Mouse (Mus musculus) embryonic stem cell, embryonic (primary cell): ENCODE measurements around the gene Nme1.
"Not testable (repeated sequence)": the region's sequence is repeated elsewhere in the genome, so short reads cannot be mapped to it uniquely, and the experiment has no call there.

Experiments used
- CTCF ChIA-PET, 4 experiments: fragments of 300-600 bp in 2 of 4; fragments of 350-600 bp in 2 of 4; sonication (Branson Sonifier 250); formaldehyde crosslinking; loops; one replicate each; lab custom pipeline; 2022; ENCODE audit warnings: inconsistent platforms in 2 of 4; lab: Charles Lee
- POLR2A ChIA-PET, 4 experiments: fragments of 300-600 bp in 2 of 4; fragments of 350-600 bp in 2 of 4; sonication (Branson Sonifier 250); formaldehyde crosslinking; loops; one replicate each; lab custom pipeline; 2022; ENCODE audit warnings: antibody characterized with exemption in 4 of 4, inconsistent platforms in 1 of 4; lab: Charles Lee

Gene Nme1

DNA sequence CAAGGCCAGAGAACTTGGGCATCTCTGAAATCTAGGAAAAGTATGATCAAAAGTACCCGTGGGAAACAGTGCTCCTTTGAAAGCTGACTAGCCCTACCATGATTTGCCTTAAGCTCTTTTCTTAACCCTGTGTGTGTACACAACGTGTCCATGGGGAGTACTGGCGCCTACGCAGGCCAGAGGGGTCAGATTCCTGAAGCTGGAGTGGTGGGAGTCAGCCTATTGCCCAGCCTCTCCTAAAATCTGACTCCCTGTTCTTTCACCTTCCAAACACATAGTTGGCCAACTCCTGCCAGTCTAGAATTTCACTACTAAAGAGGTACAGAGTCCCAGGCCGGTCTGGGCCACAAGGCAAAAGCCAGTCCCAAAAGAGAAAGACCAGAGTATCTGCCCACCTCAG is 15.9 kb downstream of the Nme1 start:
- POLR2A ChIA-PET = interaction anchor here in 2 of 4 experiments (1.0 to 12.6 kb wide), 10 partner anchors 8 to 259 kb away, joined by 3 to 166 read pairs (median 6); partner anchors contain the start of genes Gm20390 (in 2 of the 2), Nme1 (in 2 of the 2), Tob1 (in 2 of the 2) and Mbtd1 (in 1 of the 2)
- CTCF ChIA-PET = interaction anchor here in 1 of 4 experiments (0.6 kb wide), 1 partner anchor 987 kb away, joined by 5 read pairs; no protein-coding TSS in a partner anchor

DNA sequence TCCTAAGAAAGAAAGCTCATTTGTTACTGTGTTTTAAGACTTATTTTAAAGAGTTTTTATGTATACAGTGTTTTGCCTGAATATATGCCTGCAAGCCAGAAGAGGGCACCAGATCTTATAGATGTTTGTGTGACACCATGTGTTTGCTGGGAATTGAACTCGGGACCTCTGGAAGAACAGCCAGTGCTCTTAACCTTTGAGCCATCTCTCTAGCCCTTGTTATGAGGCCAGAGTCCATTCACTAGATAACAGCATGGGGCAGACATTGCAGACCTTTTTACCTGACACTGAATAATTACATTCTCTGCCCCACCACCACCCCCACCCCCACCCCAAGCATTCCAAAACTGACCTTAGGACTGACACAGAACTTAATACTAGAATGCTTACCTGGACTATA is 18.3 kb downstream of the Nme1 start:
- CTCF ChIA-PET = interaction anchor here in 2 of 4 experiments (0.6 to 1.2 kb wide), 2 partner anchors 63 to 178 kb away, joined by 3 read pairs; no protein-coding TSS in a partner anchor

GRCm38 (mm10) chr11:93948887-93949567 is 19.3 kb downstream of the Nme1 start:
- POLR2A ChIA-PET = interaction anchor here in 3 of 4 experiments (0.7 to 12.6 kb wide), 17 partner anchors 8 to 262 kb away, joined by 3 to 166 read pairs (median 3); partner anchors contain the start of genes Gm20390 (in 2 of the 3), Nme1 (in 2 of the 3), Mbtd1 (in 1 of the 3) and Nme2 (in 1 of the 3)

More for the DNA sequence above, 18.3 kb downstream of the Nme1 start:
- POLR2A ChIA-PET = interaction anchor here in 3 of 4 experiments (0.9 to 12.6 kb wide), 13 partner anchors 9 to 261 kb away, joined by 3 to 166 read pairs (median 5); partner anchors contain the start of genes Gm20390 (in 2 of the 3), Nme1 (in 2 of the 3), Mbtd1 (in 1 of the 3) and Tob1 (in 1 of the 3)

GRCm38 (mm10) chr11:93944986-93945385 is 23.3 kb downstream of the Nme1 start:
- ChIA-PET POLR2A (interaction anchor here in 2 of 4 experiments (0.7 to 12.6 kb wide), 5 partner anchors 9 to 25 kb away, joined by 3 to 166 read pairs (median 9); partner anchors contain the start of genes Gm20390 (in 1 of the 2), Nme1 (in 1 of the 2) and Nme2 (in 1 of the 2)), CTCF (no interaction called here)

More at GRCm38 (mm10) chr11:93948887-93949567, 19.3 kb downstream of the Nme1 start:
- CTCF ChIA-PET = interaction anchor here in 2 of 4 experiments (0.6 to 1.2 kb wide), 2 partner anchors 179 to 193 kb away, joined by 3 read pairs; no protein-coding TSS in a partner anchor

DNA sequence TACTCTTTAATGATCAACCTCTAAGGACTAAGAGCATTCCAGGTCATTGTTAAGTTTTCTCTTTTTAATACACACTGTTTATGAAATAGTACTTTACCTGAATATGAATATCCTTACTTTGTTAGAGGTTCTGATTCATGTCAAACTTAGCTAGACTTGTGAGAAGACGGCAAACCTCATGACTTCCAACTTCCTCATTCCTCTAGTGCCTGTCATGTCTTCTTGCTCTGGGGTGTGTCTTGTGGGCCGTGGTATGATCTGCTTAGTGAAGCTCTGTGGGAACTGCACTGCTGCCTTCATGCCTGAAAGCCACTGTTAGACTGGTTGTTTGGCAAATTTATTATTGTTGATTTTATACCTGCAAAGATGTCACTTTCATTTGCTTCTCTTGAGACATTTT is 27.4 kb downstream of the Nme1 start:
- ChIA-PET POLR2A (interaction anchor here in 3 of 4 experiments (0.9 to 2.0 kb wide), 9 partner anchors 8 to 270 kb away, joined by 3 to 23 read pairs (median 4); partner anchors contain the start of genes Gm20390 (in 1 of the 3), Nme1 (in 1 of the 3), Nme2 (in 1 of the 3) and Tob1 (in 1 of the 3)), CTCF (no interaction called here)

DNA sequence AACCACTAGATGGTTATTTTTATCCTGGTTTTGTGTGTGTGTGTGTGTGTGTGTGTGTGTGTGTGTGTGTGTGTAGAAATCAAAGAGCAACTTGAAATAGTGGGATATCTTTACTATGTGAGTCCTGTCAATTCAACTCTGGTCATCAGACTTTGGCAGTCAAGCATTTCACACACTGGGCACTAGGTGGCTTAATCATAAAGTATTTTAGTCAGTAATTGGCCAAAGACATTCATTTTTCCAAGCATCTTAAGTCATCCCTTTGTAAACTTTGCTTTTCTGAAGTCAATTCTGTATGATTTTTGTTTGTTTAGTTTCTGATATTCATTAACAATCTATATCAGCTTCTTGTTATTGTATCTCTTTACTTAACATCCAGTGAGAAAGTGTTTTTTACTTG is 39.2 kb downstream of the Nme1 start:
- CTCF ChIA-PET = no interaction called here
- POLR2A ChIA-PET = interaction anchor here in 1 of 4 experiments (0.7 to 1.0 kb wide), 2 partner anchors 9 to 10 kb away, joined by 3 to 4 read pairs; no protein-coding TSS in a partner anchor

- CTCF ChIA-PET = not testable (repeated sequence)
- POLR2A ChIA-PET = interaction anchor here in 1 of 4 experiments (0.6 to 3.1 kb wide), 2 partner anchors 12 to 28 kb away, joined by 4 to 9 read pairs; no protein-coding TSS in a partner anchor
Observed at GRCm38 (mm10) chr11:93915019-93915418, 53.3 kb downstream of the Nme1 start.

DNA sequence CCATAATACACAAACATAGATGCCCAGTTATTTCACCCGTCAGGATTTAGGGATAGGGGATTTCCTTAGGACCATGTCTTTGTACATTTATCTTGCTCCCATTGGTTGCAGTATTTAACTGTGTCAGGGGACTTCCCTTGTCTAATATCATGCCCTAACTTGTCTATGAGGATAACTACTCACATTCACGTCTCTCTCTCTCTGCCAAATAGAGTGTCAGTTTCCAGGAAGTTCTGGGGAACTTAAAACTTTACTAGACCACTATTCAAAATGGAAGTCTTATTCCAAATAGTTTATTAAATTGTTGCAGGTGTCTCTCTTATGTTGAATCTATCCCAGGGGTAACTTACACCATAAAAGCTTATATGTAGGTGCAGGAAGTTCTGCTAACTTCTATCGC is 56.7 kb downstream of the Nme1 start:
- POLR2A ChIA-PET = interaction anchor here in 1 of 4 experiments (0.6 to 1.2 kb wide), 3 partner anchors 9 to 23 kb away, joined by 3 read pairs; no protein-coding TSS in a partner anchor

DNA sequence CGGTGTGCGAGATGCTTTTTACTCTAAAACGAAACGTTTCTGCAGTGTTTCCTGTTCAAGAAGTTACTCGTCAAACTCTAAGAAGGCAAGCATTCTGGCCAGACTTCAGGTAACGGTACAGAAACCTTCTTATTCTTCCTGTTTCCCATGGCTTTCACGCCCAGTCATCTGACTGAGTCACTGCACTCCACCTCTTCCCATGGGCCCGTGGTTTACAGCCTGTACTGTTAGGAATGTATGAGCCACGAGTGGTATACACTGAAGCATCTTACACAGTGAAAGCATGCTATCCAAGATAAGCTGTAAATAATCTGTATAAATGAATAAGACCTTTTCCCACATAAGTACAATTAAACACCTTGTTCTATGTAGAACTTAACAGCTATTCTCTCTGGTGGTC is 59.5 kb downstream of the Nme1 start:
- ChIA-PET CTCF (no interaction called here), POLR2A (interaction anchor here in 1 of 4 experiments (0.9 to 1.8 kb wide), 3 partner anchors 10 to 46 kb away, joined by 3 to 11 read pairs (median 3); no protein-coding TSS in a partner anchor)

More for the DNA sequence above, 56.7 kb downstream of the Nme1 start:
- CTCF ChIA-PET = interaction anchor here in 1 of 4 experiments (0.6 kb wide), 1 partner anchor 176 kb away, joined by 3 read pairs; no protein-coding TSS in a partner anchor

DNA sequence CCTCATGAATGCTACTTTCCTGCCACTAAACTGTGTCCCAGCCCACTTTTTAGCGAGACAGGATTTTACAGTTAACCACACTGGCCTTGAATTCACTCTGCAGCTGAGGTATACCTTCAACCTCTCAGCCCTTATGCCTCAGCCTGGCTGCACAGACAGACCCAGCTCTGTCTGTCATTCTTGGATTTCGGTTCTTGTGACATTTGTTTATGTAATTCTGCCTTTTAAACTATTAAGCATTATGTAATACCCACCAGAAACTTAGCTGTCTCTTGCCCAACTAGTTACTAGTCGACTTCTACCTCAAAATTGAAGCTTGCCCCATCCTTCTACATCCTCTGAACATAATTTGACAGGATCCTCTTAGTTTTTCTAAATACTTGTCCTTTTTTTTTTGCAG is 60.5 kb downstream of the Nme1 start:
- POLR2A ChIA-PET = interaction anchor here in 1 of 4 experiments (0.7 to 1.8 kb wide), 5 partner anchors 8 to 60 kb away, joined by 3 to 11 read pairs (median 3); partner anchors contain the start of genes Gm20390 and Nme1
- CTCF ChIA-PET = interaction anchor here in 1 of 4 experiments (0.6 kb wide), 1 partner anchor 25 kb away, joined by 3 read pairs; no protein-coding TSS in a partner anchor
